Comparison of ENCODE assay signal across 7 mouse cellular contexts in the genomic region with DNA sequence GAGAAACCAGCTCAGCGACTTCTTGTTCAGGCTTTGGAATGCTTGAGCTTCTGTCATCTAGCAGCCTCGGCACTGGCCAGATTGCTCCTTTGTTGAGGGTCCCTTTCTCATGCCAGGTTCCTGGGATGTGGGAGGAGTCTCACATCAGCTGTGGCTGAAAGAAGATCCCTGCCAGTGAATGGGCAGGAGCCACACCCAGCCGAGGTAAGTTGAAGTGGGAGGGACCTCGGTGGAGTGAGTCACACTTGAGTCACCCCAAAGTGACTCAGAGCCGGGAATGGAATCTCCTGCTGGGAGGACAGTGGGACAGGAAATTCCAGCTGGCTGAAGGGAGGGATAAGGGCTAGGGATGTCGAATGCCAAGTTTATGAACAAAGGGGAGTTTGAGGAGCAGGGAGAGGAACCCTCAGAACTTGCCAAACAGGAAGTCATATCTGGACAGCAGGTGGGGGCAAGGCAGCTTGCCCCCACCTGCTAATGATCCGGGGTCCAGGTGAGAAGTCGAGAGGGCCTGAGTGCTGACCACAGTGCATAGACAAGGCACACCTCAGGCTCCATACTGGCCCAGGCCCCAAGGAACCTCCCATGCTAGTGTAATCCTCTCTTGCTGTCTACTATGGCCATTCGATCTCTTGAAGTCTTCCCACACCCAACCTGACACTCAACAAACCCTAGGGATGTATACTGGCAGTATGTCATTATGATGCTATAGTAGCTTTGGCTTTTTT. TPM values are rescaled to one million over a fixed set of nuclear protein-coding genes. Genes with fewer than 3 reads are reported as not detected.
DNase-seq lines count a peak whose midpoint lies in the region; ATAC-seq and TF ChIP-seq lines count a peak whose summit lies in the region.

No protein-coding gene starts in this region.

- no peaks in the 10 kb centered on the region for H3K4me1 ChIP-seq in embryonic facial prominence, embryonic 11.5 days (ENCODE audit: control insufficient read depth, insufficient read depth, low read length)
- H3K4me1 ChIP-seq in heart, embryonic 16.5 days (ENCODE audit: control insufficient read depth, insufficient read depth, low read length) = peaks cover 10% of the 10 kb centered on the region
- H3K4me1 ChIP-seq in limb, embryonic 13.5 days = peaks cover 9% of the 10 kb centered on the region

- H3K9me3 ChIP-seq in embryonic facial prominence, embryonic 11.5 days (replicated peaks; ENCODE audit: control insufficient read depth, low read length) = no peaks in the 10 kb centered on the region
- no peaks in the 10 kb centered on the region for H3K9me3 ChIP-seq in heart, embryonic 16.5 days (replicated peaks; ENCODE audit: control insufficient read depth, low read length)
- no peaks in the 10 kb centered on the region for H3K9me3 ChIP-seq in limb, embryonic 13.5 days

- H3K9ac ChIP-seq in embryonic facial prominence, embryonic 11.5 days (replicated peaks; ENCODE audit: low read length) = no peak overlapping the region
- H3K9ac ChIP-seq in heart, embryonic 16.5 days (ENCODE audit: low read length) = no peak overlapping the region
- no peak overlapping the region for H3K9ac ChIP-seq in limb, embryonic 13.5 days

- ATAC-seq in embryonic facial prominence, embryonic 11.5 days (replicated peaks; ENCODE audit: insufficient number of reproducible peaks, low FRiP score, low TSS enrichment, low read depth) = peak; percentile 52; the same call in 1 of the 2 replicates
- ATAC-seq in heart, embryonic 16.5 days (replicated peaks; ENCODE audit: extremely low read depth, insufficient read depth, low FRiP score) = peak; percentile 90
- peak; percentile 40; the same call in 1 of the 2 replicates for ATAC-seq in limb, embryonic 13.5 days (ENCODE audit: low FRiP score, low read depth)
- ATAC-seq in erythroid progenitor cell, adult 5-6 weeks (replicated peaks; ENCODE audit: low FRiP score, poor library complexity, severe bottlenecking) = no peak

- H3K4me2 ChIP-seq in embryonic facial prominence, embryonic 11.5 days (ENCODE audit: low read depth, low read length) = no peak overlapping the region
- H3K4me2 ChIP-seq in heart, embryonic 16.5 days (ENCODE audit: low read depth, low read length) = peak overlapping the region; percentile 32
- H3K4me2 ChIP-seq in limb, embryonic 13.5 days (replicated peaks) = no peak overlapping the region

- H3K27me3 ChIP-seq in C2C12 (ENCODE audit: control insufficient read depth, insufficient read depth, insufficient read length) = no peaks in the 10 kb centered on the region
- H3K27me3 ChIP-seq in embryonic facial prominence, embryonic 11.5 days (ENCODE audit: control insufficient read depth, insufficient read depth, low read length) = no peaks in the 10 kb centered on the region
- no peaks in the 10 kb centered on the region for H3K27me3 ChIP-seq in heart, embryonic 16.5 days (ENCODE audit: control insufficient read depth, insufficient read depth, low read length)
- no peaks in the 10 kb centered on the region for H3K27me3 ChIP-seq in limb, embryonic 13.5 days

- no peak overlapping the region for H3K27ac ChIP-seq in embryonic facial prominence, embryonic 11.5 days (replicated peaks; ENCODE audit: low read depth, low read length)
- H3K27ac ChIP-seq in heart, embryonic 16.5 days (ENCODE audit: low read length) = peak overlapping the region; percentile 76
- H3K27ac ChIP-seq in limb, embryonic 13.5 days = no peak overlapping the region

- WGBS in embryonic facial prominence, embryonic 11.5 days = 13% methylated on average over 9 of the region's 9 CpGs
- 13% methylated on average over 9 of the region's 9 CpGs for WGBS in heart, embryonic 16.5 days
- 18% methylated on average over 9 of the region's 9 CpGs for WGBS in limb, embryonic 13.5 days

- DNase-seq in ES-CJ7 (ENCODE audit: low read depth, low spot score) = peak; percentile 96
- peak; percentile 56 for DNase-seq in embryonic facial prominence, embryonic 11.5 days (ENCODE audit: low spot score)
- DNase-seq in skeletal muscle tissue, adult 2 months (ENCODE audit: low read depth, low spot score) = peak; percentile 60

- no peaks in the 10 kb centered on the region for H3K79me3 ChIP-seq in C2C12 (ENCODE audit: low read depth)

- no peaks in the 10 kb centered on the region for H3K36me3 ChIP-seq in C2C12 (ENCODE audit: control insufficient read depth, insufficient read depth)
- H3K36me3 ChIP-seq in embryonic facial prominence, embryonic 11.5 days (replicated peaks; ENCODE audit: control insufficient read depth, insufficient read depth, low read depth, low read length) = no peaks in the 10 kb centered on the region
- no peaks in the 10 kb centered on the region for H3K36me3 ChIP-seq in heart, embryonic 16.5 days (ENCODE audit: control insufficient read depth, insufficient read depth)
- H3K36me3 ChIP-seq in limb, embryonic 13.5 days = no peaks in the 10 kb centered on the region

- no peaks in the 10 kb centered on the region for H3K79me2 ChIP-seq in C2C12 (ENCODE audit: control insufficient read depth, insufficient read depth)

- no peak overlapping the region for H3ac ChIP-seq in C2C12 (ENCODE audit: control insufficient read depth, insufficient read length, low read depth)

- H3K4me3 ChIP-seq in C2C12 (ENCODE audit: insufficient read depth, poor library complexity, severe bottlenecking) = no peak overlapping the region
- no peak overlapping the region for H3K4me3 ChIP-seq in embryonic facial prominence, embryonic 11.5 days (ENCODE audit: low read depth, low read length)
- no peak overlapping the region for H3K4me3 ChIP-seq in heart, embryonic 16.5 days (ENCODE audit: low read length)
- H3K4me3 ChIP-seq in limb, embryonic 13.5 days = no peak overlapping the region

- no peak for TF ChIP-seq CTCF in C2C12 (IDR thresholded peaks at IDR 0.05; ENCODE audit: control insufficient read depth, insufficient read depth, insufficient read length)

TF ChIP-seq in C2C12, 6 proteins besides CTCF, POLR2A, EP300 and RAD21:
- TF ChIP-seq CEBPB (IDR thresholded peaks at IDR 0.05; ENCODE audit: low read depth) (no peak), USF1 (IDR thresholded peaks at IDR 0.05; ENCODE audit: low read depth) (no peak), FOSL1 (IDR thresholded peaks at IDR 0.05; ENCODE audit: insufficient read depth, low read length, poor library complexity, severe bottlenecking) (peak; percentile 99), MAX (IDR thresholded peaks at IDR 0.05) (peak; percentile 24), MYOD1 (IDR thresholded peaks at IDR 0.05; ENCODE audit: control insufficient read depth, insufficient read length, low read depth) (peak; percentile 58), MYOG (IDR thresholded peaks at IDR 0.05; ENCODE audit: control insufficient read depth, extremely low read depth, insufficient read length) (no peak)

RNA-seq across cellular contexts. Expression of a gene that starts 27.1 kb away (rescaled TPM):
- 56.7 TPM for polyA plus RNA-seq in C2C12 (2012; fragmentation: generic; extraction: Trizol)
- 46.1 and 50.1 TPM in 2 replicates for polyA plus RNA-seq in embryonic facial prominence, embryonic 11.5 days (2014; fragmentation: Nextera tagmentation; extraction: Ambion mirVana)
- polyA plus RNA-seq in heart, embryonic 16.5 days (2015; fragmentation: Nextera tagmentation; extraction: Ambion mirVana) = 28.1 and 32.8 TPM in 2 replicates
- 39.3 and 39.7 TPM in 2 replicates for polyA plus RNA-seq in limb, embryonic 13.5 days (2015; fragmentation: Nextera tagmentation; extraction: Ambion mirVana)
- total RNA-seq in erythroid progenitor cell, adult 5-6 weeks (2015; ENCODE audit: low replicate concordance) = 71.3 and 116 TPM in 2 replicates
- total RNA-seq in erythroid progenitor cell, adult 5-6 weeks (2017; ENCODE audit: low replicate concordance) = 67.9 and 107 TPM in 2 replicates

RNA-seq across cellular contexts. Expression of a gene that starts 31.6 kb away (rescaled TPM):
- 3,526 TPM for polyA plus RNA-seq in C2C12 (2012; fragmentation: generic; extraction: Trizol)
- 3,323 and 3,355 TPM in 2 replicates for polyA plus RNA-seq in embryonic facial prominence, embryonic 11.5 days (2014; fragmentation: Nextera tagmentation; extraction: Ambion mirVana)
- 963 and 998 TPM in 2 replicates for polyA plus RNA-seq in heart, embryonic 16.5 days (2015; fragmentation: Nextera tagmentation; extraction: Ambion mirVana)
- polyA plus RNA-seq in limb, embryonic 13.5 days (2015; fragmentation: Nextera tagmentation; extraction: Ambion mirVana) = 2,406 and 2,417 TPM in 2 replicates
- 283 and 289 TPM in 2 replicates for total RNA-seq in erythroid progenitor cell, adult 5-6 weeks (2015; ENCODE audit: low replicate concordance)
- total RNA-seq in erythroid progenitor cell, adult 5-6 weeks (2017; ENCODE audit: low replicate concordance) = 141 and 146 TPM in 2 replicates
